Mouse (Mus musculus) cerebellum, adult 2 months (tissue): ENCODE results near the gene Col6a6. TPM values are rescaled to one million over a fixed set of nuclear protein-coding genes. Genes with fewer than 3 reads are reported as not detected.

Experiments
- DNase-seq, 2 experiments: peaks; one replicate each; pipeline ENCODE4 v3.0.0; 2021
- H3K27ac ChIP-seq: fragments of 200-500 bp; 2 replicates; pipeline ENCODE4 v1.5.1; 2012; ENCODE audit warnings: low read length, control low read depth, inconsistent platforms; ENCODE audit not compliant: insufficient read depth
- H3K27me3 ChIP-seq: fragments of 200-500 bp; 2 replicates; pipeline ENCODE4 v1.6.1; 2012; ENCODE audit warnings: inconsistent platforms, mild to moderate bottlenecking, low read length, moderate library complexity; ENCODE audit not compliant: control insufficient read depth, insufficient read depth
- H3K4me1 ChIP-seq: fragments of 200-500 bp; 2 replicates; pipeline ENCODE4 v1.6.1; 2011; ENCODE audit warnings: low read length; ENCODE audit not compliant: control insufficient read depth, insufficient read depth
- H3K4me3 ChIP-seq: fragments of 200-500 bp; replicated peaks from 2 replicates; pipeline ENCODE3; 2011; ENCODE audit warnings: mild to moderate bottlenecking, low read depth, low read length, control low read depth; ENCODE audit not compliant: insufficient read depth
- CTCF ChIP-seq: fragments of 200-500 bp; IDR thresholded peaks from 2 replicates; pipeline ENCODE4 v1.5.1; 2011; ENCODE audit warnings: low read depth, mild to moderate bottlenecking, control low read depth, low read length, moderate library complexity, borderline replicate concordance; ENCODE audit not compliant: insufficient read depth
- POLR2A ChIP-seq: fragments of 200-500 bp; IDR thresholded peaks from 2 replicates; pipeline ENCODE4 v1.6.1; 2011; ENCODE audit warnings: low read length, control low read depth, borderline replicate concordance; ENCODE audit not compliant: insufficient read depth
- WGBS: fragments of 180-500 bp; shearing (Covaris S2); methylation state at CpG from one replicate; pipeline ENCODE4 v1.1.7; 2018; 5-methylcytosine and 5-hydroxymethylcytosine counted together
- polyA plus RNA-seq: library from polyadenylated mRNA; depleted of rRNA; stranded (reverse); fragments of >200 nt; gene quantifications from 2 replicates; pipeline ENCODE4 v1.2.3, GENCODE M21; 2012

Col6a6 gene
- polyA plus RNA-seq, 1 experiment, result 0.11 TPM

GRCm38 (mm10) chr9:105839147-105839515 is 11.2 kb upstream of the Col6a6 start:
- H3K27ac ChIP-seq, result no peak overlapping the region
- TF ChIP-seq POLR2A (no peak), CTCF (no peak)
- no peak overlapping the region for H3K4me3 ChIP-seq
- 72% methylated on average over 5 of the region's 5 CpGs for WGBS
- no peaks in the 10 kb centered on the region for H3K27me3 ChIP-seq
- DNase-seq, result no peak
- no peaks in the 10 kb centered on the region for H3K4me1 ChIP-seq

DNA sequence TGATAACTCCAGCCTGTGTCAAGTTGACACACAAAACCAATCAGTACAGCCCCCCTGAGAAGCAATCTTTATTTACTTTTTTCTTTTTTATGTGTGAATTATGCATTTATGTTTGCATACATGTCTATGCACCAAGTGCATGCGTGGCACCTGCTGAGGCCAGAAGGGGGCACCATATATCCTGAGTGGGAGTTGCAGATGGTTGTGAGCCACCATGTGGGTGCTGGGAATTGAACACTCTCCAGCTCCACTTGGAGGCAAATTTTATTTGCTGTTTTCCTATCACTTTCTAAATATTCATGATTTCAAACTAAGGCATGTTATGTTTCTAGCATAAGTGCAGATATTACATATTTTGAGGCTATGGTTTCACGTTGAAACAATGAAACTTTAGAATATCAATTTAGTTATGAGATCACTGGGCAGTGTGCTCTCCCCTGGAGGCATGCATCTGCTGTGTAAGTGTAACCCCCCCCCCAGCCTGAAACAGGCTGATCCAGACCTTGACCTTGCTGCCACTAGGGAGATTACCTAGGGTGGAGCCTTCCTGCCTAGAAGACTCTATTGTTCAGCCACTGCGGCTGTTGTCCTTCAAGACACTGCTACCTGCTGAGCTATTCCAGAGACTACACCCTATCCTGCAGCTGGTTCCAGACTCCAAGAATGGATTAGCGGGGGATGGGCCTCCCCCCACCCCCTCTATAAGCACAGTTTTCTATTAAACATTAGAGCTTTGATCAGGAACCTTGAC is 10.6 kb upstream of the Col6a6 start:
- Histone ChIP-seq H3K4me1 (no peaks in the 10 kb centered on the region), H3K27ac (no peak overlapping the region), H3K27me3 (no peaks in the 10 kb centered on the region), H3K4me3 (no peak overlapping the region)
- TF ChIP-seq CTCF, result no peak
- no peak for TF ChIP-seq POLR2A
- WGBS, result 71% methylated on average over 4 of the region's 4 CpGs
- DNase-seq, result no peak

- no peak overlapping the region for H3K4me3 ChIP-seq
- H3K27me3 ChIP-seq, result no peaks in the 10 kb centered on the region
- no peak for TF ChIP-seq CTCF
- TF ChIP-seq POLR2A, result no peak
- H3K4me1 ChIP-seq, result no peaks in the 10 kb centered on the region
- DNase-seq, result no peak
- WGBS, result 22% methylated on average over 7 of the region's 7 CpGs
- H3K27ac ChIP-seq, result no peak overlapping the region
Measured at GRCm38 (mm10) chr9:105835587-105835986, 7.6 kb upstream of the Col6a6 start.

DNA sequence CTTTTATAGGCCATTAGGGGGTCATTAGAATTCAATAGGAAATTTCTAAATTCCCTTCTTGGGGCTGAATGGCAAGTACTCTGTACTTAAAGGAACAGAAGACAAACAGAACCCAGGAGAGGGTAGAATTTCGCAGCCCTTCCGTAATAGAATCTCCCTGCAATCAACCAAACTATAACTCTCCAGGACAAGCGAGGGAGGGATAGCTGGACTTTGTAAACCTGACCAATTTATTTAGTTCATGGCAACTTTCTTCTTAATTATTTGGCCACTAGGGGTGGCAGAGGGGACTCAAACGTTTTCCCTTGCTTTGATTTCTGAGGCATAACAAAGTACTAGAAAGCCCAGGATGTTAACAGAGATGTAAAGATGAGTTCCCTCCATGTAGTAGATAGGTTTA is 6.8 kb upstream of the Col6a6 start:
- TF ChIP-seq CTCF (no peak), POLR2A (no peak)
- 52% methylated on average over 4 of the region's 4 CpGs for WGBS
- no peak for DNase-seq

GRCm38 (mm10) chr9:105831291-105831690 is 3.3 kb upstream of the Col6a6 start:
- WGBS, result 88% methylated on average over 9 of the region's 9 CpGs
- Histone ChIP-seq H3K4me1 (no peaks in the 10 kb centered on the region), H3K27ac (no peak overlapping the region), H3K27me3 (no peaks in the 10 kb centered on the region), H3K4me3 (no peak overlapping the region)
- no peak for DNase-seq
- TF ChIP-seq POLR2A, result no peak

More for the DNA sequence above, 6.8 kb upstream of the Col6a6 start:
- H3K4me3 ChIP-seq, result no peak overlapping the region
- H3K27ac ChIP-seq, result no peak overlapping the region
- no peaks in the 10 kb centered on the region for H3K27me3 ChIP-seq
- no peaks in the 10 kb centered on the region for H3K4me1 ChIP-seq

DNA sequence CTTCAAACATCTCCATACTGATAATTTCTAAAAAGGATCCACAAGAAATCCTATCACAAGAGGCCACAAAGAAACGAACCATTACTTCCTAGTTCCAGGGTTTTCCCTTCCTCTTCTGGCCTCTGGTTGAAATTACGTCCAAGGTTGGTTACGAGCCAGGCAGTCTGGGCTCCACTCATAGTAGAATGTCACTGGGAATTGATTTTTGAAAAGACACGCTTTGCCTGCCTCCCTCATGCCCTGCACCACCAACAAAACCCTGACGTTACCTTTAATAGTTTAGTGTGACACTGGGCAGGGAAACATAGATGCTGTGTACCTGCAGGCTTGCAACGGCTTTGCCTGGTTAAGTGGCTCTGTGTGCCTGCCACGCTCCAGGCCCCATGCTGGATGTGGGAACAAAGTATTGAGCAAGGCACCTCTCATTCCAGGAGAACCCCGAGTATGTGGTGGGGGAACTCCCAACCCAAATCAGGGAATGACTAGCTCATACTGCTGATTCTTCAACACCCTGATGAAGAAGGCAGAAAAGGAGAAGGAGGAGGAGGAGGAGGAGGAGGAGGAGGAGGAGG is 798 bp downstream of the Col6a6 start:
- Histone ChIP-seq H3K4me3 (no peak overlapping the region), H3K27me3 (no peaks in the 10 kb centered on the region), H3K4me1 (no peaks in the 10 kb centered on the region), H3K27ac (no peak overlapping the region)
- TF ChIP-seq CTCF (no peak), POLR2A (no peak)
- WGBS, result 28% methylated on average over 8 of the region's 8 CpGs
- no peak for DNase-seq

DNA sequence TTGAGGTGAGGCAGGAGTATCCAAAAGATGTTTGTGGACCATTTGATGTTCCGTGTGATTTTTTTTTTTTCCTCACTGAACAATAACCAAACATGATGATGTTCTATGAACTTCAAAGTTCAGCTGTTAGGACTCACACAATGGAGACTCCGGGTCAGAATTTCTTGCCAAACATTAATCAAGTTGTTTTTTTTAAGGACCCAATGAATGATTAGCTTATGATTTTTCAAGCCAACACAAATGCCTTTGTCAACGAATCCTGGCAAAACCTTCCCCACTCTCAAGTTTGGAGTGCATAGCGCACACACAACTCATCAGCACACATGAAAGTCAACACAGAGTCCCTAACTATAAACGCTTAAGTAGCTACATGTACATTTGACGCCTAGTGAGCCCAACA is 7.2 kb downstream of the Col6a6 start:
- H3K27ac ChIP-seq, result no peak overlapping the region
- 77% methylated on average over 6 of the region's 6 CpGs for WGBS
- DNase-seq, result no peak
- H3K27me3 ChIP-seq, result no peaks in the 10 kb centered on the region; the same call in 1 of the 2 replicates
- TF ChIP-seq POLR2A (no peak), CTCF (no peak)
- no peak overlapping the region for H3K4me3 ChIP-seq
- H3K4me1 ChIP-seq, result no peaks in the 10 kb centered on the region

GRCm38 (mm10) chr9:105819155-105819709 is 8.7 kb downstream of the Col6a6 start:
- Histone ChIP-seq H3K4me1 (no peaks in the 10 kb centered on the region), H3K4me3 (no peak overlapping the region), H3K27me3 (no peaks in the 10 kb centered on the region; the same call in 1 of the 2 replicates), H3K27ac (no peak overlapping the region)
- 65% methylated on average over 29 of the region's 29 CpGs for WGBS
- no peak for DNase-seq
- TF ChIP-seq CTCF, result no peak
- TF ChIP-seq POLR2A, result no peak
